Mouse (Mus musculus): ENCODE data around the gene Scly.
A peak's percentile ranks its signal among the peaks of the same experiment; 100 is the strongest.

Gene Scly

DNA sequence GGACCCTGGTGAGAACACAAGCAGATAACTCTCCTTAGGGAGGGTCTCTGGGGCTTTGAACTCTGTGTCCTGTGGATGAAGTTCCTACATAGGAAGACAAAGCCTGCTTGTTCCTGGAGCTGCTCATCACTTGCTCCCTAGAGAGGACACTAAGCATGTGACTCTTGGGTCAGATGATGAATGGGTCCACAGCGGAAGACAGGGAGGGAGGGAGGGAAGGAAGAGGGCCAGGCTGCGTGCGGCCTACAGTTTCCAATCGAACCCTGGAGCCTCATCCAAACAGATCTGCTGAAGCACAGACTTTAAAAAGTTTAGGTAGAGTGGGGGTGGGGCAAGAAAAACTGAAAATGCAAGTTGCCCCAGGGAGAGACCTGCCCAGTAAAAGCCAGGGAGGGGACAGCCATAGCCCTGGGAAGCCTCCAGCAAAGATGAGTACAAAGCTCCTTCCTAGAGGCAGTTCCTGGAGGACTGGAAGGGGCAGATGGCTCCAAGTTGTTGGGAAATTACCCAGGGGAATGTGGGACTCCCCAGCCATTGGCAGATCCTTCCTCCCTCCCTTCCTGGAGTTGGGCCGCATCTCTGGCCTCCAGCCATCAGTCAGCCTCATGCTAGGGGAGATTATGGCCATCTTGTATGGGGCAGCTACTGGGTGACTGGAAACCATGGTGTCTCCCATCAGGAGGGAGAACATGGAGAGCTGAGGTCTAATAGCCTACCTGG is 1.7 kb downstream of the Scly start:
- no peak for DNase-seq (ENCODE audit: low spot score in 2 of 2)

DNA sequence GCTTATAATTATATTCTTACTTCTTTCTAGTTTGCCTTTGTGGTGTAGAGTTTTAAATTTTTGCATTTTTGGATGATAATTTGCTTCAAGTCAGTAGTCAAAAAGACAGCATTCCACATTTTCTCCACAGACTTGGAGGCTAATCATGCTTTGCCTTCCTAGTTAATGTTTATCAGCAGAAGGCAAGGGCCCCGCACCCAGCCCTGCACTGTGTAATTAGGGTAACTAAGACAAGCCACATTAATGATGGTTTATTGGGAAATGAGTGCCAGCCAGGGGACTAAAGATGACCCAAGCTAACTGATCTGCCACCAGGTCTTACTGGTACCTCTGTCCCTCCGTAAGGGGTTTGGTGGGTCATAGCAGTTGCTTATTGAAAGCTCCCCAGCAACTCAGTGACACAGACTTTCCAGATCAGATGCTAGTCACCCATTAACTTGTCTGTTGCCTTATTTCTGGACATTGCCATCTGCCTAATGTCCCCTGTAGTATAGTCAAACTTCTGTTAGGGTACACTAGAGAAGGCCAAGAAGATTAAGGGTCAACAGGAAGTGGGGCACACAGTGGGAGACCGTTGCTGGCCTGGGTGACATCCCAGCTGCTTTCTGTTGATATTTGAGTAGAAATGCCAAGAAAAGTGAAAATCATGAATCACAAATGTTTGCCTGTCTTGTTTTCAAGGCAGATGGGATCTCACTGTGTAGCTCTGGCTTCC is 3.2 kb downstream of the Scly start:
- DNase-seq (ENCODE audit: low spot score in 2 of 2) = no peak

DNA sequence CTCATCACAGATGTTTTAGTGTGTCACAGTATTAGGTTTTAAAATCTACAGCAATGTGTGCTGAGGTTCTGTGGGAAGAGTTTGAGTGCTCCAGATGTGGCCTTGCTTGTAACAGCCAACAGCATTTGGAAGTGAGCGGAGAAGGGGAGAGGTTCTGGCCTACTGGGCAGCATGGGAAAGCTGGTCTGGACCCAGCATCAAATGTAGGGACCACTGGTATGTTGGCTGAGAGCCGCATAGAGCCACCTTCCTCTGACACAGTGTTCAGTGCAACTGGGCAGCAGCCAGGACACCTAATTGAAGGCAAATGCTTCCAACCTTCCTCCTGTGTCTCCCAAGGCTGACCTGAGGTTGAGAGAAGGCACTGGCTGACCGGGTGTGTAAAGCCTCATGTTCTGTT is 3.9 kb downstream of the Scly start:
- no peak for DNase-seq (ENCODE audit: low spot score in 2 of 2)

DNA sequence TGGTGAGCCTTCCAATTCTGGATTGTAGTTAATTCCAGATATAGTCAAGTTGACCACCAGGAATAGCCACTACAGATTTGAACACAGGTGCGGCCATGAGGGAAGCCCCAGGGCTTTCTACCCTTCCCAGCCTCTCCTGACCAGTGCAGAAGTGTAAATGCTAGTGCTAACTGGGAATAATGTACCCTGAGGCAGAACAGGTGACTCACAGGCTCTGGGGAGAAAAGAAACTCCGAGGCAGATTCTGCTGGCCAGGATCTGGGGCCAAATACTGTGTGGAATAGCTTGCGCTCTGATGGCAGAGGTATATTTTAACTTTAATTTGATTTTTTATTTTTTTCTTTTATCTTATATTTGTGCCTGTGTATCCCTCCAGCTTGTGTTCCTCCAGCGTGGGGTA is 6.5 kb downstream of the Scly start:
- no peak for DNase-seq (ENCODE audit: low spot score in 2 of 2)

DNA sequence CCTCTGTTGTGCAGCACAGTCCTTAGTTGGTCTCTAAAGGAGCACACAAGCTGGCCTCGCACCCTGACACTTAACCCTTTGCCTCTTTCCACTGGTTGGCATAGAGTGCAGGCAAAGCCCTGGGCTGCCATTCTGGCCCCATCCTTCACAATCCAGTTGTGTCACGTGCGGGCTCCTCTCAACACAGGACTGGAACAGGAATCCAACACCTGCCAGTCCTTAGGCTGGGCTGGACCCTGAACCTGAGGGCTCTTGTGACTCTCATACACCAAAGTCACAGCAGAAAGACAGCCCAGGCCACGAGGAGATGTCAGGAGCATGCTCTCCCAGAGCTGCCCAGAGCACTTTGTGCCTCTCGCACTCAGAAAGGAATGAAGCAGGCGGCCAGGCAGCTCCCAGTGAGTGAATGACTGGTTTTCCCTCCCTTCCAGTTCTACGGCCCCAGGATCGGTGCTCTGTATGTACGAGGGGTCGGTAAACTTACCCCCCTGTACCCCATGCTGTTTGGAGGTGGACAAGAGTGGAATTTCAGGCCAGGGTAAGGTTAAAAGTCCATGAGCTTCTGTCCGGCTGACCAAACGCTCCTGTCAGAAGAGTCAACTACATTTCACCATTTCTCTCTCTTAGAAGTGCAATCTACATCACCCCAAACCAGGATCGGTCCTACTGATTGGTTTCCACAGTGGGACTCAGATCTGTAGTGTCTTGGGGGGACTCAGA is 11.4 kb downstream of the Scly start:
- DNase-seq (ENCODE audit: low spot score in 2 of 2) = no peak

DNA sequence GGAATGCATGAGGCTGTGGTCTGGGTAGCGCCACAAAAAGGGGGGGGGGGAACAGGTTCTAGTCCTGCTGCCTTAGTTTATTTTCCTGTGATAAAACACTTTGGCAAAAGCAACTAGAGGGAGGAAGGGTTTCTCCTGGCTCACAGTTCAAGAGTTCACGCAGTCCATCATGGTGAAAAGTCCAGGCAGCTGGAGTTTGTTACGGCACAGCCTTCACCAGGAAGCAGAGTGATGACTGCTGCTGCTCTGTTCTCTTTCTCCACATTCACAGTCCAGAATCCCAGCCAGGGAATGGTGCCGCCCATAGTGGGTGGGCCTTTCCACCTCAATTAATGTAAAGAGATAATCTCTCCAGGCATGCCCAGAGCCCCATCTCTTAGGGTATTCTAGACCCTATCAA is 14.1 kb downstream of the Scly start:
- DNase-seq (ENCODE audit: low spot score in 2 of 2) = no peak

DNA sequence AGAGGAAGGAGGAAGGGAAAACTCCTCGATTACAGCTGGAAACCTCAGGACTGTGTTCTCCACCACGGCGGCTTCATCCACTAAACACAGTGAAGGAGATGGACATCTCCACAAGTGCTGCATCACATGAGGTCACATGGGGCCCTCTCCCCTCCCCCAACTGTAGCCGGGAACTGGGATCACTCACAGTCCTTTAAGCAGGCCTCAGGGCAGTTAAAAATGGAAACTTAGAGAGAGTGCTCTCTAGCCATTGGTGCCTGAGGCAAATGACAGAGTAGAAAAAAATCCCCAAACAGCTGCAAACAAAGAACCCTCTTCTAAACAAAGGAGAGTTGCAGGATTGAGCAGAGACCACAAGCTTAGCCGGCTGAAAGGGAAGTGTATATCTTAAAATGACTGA is 15.1 kb downstream of the Scly start:
- DNase-seq (ENCODE audit: low spot score in 2 of 2) = no peak

DNA sequence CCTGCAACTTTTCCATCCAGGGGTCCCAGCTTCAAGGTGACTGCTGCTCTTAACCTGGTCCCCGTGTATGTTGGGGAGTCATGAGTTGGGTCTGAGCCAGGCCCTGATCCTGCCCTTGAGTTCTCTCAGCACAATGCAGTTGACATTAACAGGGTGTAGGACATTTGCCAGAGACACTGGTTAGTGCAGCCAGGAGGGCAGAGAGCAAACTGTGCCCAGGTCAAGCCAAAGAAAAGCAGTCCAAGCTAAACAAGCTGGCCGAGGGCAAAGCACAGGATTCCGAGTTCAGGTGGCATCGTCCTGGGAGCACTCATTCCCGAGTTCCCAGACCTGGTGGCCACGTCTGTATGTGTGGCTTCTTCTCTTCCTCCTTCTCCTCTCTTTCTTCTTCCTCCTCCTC is 19.5 kb downstream of the Scly start:
- no peak for DNase-seq (ENCODE audit: low spot score in 2 of 2)

DNA sequence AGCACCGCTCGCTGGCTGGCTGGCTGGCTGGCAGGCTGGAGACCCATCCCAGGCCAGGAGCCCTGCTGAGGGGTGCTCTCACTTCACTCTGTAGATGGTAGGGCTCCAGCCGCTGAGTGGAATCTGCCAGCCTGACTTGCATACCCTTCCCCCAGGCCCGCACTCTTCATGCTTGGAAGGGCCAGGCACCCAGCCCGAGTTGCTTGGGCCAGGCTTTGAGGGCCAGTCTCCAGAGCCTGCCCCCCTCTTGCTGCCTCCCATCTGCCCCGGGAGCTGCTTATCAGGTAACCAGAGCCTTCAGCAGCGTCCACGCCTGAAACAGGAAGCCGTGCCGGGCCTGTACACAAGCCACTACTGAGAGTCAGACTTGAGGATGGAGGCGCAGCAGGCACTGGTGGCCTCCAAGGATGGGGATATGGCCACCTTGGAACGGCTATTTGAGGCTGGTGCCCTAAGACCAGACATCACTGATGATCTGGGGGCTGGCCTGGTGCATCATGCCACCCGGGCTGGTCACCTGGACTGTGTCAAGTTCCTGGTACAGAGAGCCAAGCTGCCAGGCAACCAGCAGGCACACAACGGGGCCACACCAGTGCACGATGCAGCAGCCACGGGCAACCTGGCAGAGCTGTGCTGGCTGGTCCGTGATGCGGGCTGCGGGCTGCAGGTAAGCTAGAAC is 23.8 kb downstream of the Scly start, which contains the start of gene Espnl:
TSS of gene Espnl (plus strand) at position 316 of the 679 bp plus-strand sequence.
- DNase-seq (ENCODE audit: low spot score in 2 of 2) = no peak

DNA sequence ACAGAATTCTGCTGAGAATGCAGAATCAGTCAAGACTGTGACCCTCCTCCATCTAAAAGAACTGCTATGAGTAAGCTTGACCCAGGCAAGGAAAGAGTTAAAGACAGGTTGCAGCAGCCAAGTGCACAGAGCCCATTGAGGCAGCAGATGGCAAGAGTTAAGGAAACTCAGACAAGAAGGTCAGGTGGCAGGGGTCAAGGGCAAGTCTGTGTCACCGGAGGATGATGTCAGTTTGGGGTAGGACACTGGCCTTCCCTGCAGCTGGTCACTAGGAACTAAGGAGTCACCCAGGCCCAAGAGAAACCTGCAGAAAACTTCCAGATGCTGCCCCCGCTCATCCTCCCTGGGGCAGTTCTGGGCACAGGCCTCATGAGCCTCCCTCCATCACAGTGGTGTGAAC is 26.5 kb downstream of the Scly start:
- DNase-seq (ENCODE audit: low spot score in 2 of 2) = no peak

DNA sequence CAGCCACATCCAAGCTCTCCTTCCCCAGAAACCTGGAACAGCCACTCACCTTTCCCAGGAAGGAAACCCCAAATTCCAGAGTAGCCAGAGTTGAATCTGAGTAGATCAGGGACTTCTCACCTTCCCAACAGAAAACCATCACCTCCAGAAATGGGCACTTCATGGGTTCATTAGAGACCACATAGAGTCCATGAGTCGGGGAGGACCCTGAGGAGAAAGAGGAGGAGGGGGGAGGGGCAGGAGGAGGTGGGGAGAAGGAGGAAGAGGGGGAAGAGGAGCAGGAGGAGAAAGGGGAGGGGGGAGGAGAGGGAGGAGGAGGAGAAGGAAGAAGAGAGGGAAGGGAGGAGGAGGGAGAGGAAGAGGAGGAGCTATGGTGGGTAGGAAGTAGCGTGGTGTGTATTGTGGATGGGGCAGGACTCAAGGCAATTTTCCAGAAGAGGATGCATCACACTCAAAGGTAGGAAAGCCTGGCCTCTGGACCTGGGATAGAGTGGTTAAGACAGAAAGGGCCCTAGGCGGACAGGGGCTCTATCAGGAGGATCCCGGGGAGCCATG is 27.4 kb downstream of the Scly start:
- no peak for DNase-seq (ENCODE audit: low spot score in 2 of 2)

DNA sequence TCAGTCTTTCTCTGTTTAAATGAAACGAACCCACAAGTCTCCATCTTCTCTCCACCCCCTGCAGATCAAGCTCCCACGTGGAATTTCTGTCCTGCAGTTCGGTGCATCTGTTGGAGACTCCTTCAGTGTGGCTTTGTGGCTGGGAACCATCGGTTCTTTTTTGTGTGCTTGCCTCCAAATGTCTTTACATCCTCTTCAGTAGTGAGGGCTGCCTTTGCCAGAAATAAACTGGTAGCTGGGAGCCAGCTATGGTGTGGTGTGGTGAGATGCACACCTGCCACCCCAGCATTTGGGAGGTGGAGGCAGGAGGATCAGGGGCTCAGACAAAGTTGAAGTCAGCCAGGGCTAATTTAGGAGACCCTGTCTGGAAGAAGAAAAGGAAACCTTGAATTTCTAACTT is 34.0 kb downstream of the Scly start:
- peak; percentile 38 to 43 for DNase-seq (ENCODE audit: low spot score in 2 of 2)

DNA sequence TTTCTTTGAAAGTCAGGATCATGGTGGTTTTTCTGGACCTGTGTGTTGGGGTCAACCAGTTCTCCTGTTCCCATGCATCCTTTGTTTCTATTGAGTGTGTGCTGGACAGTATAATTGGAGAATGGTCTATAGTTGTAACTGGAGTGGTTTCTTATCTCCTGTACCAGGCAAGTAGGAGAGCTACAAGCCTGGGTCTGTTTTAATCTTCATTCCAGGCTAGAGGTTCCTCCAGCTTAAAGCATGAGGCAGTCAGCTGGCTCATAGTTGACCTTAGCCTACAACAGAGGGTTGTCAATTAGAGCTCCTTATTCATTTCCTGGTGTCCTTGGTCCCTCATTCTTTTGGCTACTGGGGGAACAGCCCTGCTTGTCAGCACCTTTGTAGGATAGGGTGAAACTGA is 35.4 kb downstream of the Scly start:
- DNase-seq (ENCODE audit: low spot score in 2 of 2) = no peak

DNA sequence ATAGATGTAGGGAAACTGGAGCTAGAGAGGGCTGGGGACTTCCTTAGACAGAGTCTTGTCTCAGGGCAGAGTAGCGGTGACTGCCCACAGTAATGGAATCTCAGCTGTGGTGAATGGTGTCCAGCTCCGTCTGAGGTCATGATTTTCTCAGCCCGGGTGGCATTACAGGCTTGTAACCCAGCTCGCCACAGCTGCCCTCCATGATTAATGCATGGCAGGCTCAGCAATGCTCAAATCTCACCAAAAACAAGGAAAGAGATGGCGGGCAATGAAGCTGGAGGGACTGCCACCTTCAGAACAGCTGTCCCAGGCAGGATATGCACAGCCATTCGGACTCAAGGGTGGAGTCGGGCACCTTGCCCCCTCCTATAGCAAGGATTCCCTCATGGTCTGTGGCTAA is 39.2 kb downstream of the Scly start:
- DNase-seq (ENCODE audit: low spot score in 2 of 2) = no peak

DNA sequence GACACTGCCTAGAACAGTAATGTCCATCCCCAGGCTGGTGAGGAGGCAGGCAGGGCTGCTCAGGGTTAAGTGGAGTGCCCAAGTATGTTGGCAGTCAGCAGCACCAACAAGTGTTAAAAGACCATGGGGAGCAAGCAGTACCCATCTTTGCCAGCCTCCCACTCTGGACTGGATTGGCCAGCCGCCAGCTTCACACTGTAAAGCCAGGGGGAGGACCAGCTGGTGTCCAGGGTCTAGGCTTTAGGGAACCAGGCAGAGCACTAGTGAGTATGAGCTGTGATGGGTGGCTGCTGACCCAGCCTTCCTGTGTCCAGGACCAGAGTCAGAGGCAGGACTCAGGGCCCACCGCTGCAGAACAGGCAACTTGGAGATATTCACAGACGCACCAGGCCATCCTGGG is 45.9 kb downstream of the Scly start:
- no peak for DNase-seq (ENCODE audit: low spot score in 2 of 2)

DNA sequence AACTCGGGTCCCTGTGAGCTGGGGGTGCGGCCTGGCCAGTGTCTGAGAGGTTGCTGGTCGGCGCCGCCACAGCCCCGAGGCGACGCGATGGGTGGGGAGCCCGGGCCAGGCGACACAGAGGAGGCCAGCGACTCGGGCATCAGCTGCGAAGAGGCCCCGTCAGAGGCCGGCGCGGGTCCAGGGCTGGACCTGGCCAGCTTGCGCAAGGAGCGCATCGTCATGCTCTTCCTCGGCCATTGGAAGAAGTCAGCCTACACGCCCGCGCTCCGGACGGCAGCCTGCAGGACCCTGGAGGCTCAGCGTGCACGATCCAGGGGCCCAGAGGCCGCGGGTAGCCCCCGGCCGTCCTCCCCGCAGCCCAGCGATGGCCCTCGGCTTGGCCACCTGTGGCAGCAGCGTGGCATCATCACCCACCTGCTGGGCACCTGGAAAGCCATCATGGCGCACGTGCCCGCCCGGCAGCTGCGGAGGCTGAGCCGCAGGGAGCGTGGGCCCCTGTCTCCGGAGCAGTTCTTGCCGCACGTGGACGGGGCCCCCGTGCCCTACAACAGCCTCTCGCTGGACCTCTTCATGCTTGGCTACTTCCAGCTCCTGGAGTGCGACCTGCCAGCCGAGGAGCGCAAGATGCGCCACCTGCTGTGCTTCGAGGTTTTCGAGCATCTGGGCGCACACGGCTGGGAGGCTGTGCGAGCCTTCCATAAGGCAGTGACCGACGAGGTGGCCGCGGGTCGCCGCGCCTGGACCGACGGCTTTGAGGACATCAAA is 47.0 kb downstream of the Scly start:
- DNase-seq (ENCODE audit: low spot score in 2 of 2) = no peak

DNA sequence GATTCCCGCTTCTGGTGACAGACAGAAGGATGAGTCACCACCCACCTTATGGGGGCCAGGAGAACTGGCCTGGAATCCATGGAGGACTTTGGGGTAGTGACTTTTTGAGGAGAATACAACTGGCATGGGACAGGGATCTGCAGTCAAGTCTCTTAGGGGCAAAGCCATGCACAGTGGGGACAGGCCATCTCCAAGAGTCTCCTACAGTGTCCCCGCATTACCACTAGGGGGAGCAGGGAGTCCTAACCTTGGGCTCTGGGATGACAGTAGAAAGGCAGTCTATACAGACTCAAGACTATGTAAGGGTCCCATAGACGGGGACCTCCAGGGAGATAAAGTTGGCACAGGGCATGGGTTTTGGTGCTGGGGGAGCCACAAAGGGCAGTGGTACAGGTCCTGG is 48.8 kb downstream of the Scly start:
- DNase-seq (ENCODE audit: low spot score in 2 of 2) = no peak

DNA sequence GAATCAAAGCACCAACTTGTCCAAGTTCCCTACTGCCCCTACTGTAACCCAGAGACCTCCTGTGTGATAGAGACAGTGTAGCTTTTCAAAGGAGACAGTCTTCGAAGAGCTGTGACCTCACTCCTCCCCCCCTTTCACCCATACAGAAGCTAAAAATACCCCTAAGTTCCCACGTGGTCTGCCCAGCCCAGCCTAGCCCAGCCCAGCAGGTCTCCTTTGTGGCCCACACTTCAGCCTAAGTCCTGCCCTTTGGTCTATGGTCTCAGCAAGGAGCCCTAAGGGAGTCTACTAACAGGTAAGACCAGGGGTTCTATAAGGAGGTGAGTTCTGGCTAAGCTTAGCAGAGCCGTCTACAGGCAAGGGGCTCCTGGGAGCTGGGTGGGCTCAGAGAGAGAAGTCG is 52.7 kb downstream of the Scly start, which contains the start of gene Klhl30:
TSS of gene Klhl30 (plus strand) at position 176 of the 400 bp plus-strand sequence.
- no peak for DNase-seq (ENCODE audit: low spot score in 2 of 2)

DNA sequence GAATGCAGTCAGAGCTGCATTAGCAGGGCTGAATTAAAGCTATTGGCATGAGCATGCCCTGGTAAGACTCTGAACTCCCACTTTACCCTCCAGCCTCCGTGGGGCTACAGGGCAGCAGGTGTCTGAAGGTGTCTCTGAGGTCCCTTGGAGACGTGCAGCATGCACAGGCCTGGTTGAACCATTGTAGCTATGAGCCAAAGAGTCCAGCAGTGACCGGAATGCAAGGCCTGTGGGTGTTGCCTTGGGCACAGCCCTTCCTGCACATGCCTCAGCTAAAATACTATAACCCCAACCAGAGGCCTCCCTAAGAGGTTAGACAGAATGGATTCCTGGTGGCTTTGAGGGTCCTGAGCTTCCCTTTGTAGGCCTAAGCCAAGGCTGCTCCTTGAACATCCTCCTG is 53.1 kb downstream of the Scly start:
- DNase-seq (ENCODE audit: low spot score in 2 of 2) = no peak

DNA sequence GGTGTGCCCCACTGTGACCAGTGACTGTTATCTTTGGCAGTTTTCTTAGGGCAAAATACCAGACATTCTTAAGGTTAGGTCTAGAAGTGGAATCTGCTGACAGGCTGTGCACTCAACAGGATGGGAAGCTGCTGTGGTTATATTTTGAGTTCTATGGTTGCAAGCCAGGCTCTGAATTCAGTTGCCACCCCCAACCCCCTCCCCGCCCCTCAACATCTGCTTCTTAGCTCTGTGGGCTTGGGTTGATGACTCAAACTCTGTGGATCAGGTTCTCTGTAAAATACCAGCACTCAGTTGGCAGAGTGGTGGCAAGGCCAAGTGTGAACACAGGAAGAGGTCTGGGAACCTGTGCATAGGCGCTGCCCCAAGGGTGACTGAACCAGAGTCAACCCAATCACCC is 54.1 kb downstream of the Scly start:
- peak in 1 of 2 experiments; percentile 23 for DNase-seq (ENCODE audit: low spot score in 2 of 2)

DNA sequence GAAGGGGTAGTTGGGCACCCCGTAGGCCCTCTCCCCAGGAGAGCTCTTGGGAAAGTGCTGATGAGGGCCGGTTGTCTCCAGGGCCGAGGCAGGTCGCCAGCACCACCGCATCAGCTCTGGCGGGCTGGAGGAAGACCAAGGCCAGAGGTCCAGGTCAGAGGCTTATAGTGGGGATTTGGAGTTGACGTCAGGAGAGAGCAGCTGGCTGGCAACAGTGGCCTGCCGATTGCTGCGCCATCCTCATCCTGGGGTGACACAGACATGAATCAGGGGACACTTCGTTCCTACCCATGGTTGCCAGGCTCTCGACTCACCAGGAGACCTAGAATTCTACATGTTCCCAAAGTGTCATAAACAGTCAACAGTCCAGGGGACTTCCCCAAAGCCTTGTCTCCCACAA is 58.0 kb downstream of the Scly start:
- DNase-seq (ENCODE audit: low spot score in 2 of 2) = no peak

Data from right cerebral cortex, postnatal 36 days (tissue).